Mouse (Mus musculus) hindbrain, embryonic 12.5 days (tissue): Measurements from ENCODE around the gene Fmo3. TPM values are rescaled to one million over a fixed set of nuclear protein-coding genes. Genes with fewer than 3 reads are reported as not detected.

Experiments
- ATAC-seq: fragments of 200-750 bp; cut with Nextera tagmentation; 2 replicates; pipeline ENCODE4 v1.8.0; 2017; ENCODE audit warnings: moderate TSS enrichment; ENCODE audit not compliant: low FRiP score
- H3K27ac ChIP-seq: fragments of 300-500 bp; sonication (generic); 2 replicates; pipeline ENCODE4 v1.5.1; 2016; ENCODE audit warnings: mild to moderate bottlenecking
- H3K27me3 ChIP-seq: fragments of 300-500 bp; sonication (generic); 2 replicates; pipeline ENCODE4 v1.6.1; 2016; ENCODE audit warnings: mild to moderate bottlenecking
- H3K36me3 ChIP-seq: fragments of 300-500 bp; sonication (generic); 2 replicates; pipeline ENCODE4 v1.6.1; 2016; ENCODE audit warnings: mild to moderate bottlenecking
- H3K4me1 ChIP-seq: fragments of 300-500 bp; sonication (generic); 2 replicates; pipeline ENCODE4 v1.6.1; 2016
- H3K4me2 ChIP-seq: fragments of 300-500 bp; sonication (generic); replicated peaks from 2 replicates; pipeline ENCODE4 v1.6.1; 2016; ENCODE audit warnings: mild to moderate bottlenecking
- H3K4me3 ChIP-seq: fragments of 300-500 bp; sonication (generic); 2 replicates; pipeline ENCODE4 v1.5.1; 2016; ENCODE audit warnings: mild to moderate bottlenecking
- H3K9ac ChIP-seq: fragments of 300-500 bp; sonication (generic); 2 replicates; pipeline ENCODE4 v1.6.1; 2016; ENCODE audit warnings: mild to moderate bottlenecking, moderate library complexity
- H3K9me3 ChIP-seq: fragments of 300-500 bp; sonication (generic); replicated peaks from 2 replicates; pipeline ENCODE4 v1.6.1; 2016; ENCODE audit warnings: mild to moderate bottlenecking
- WGBS: fragments of 180-500 bp; shearing (Covaris S2); methylation state at CpG from one replicate; pipeline ENCODE4 v1.1.7; 2016; 5-methylcytosine and 5-hydroxymethylcytosine counted together
- polyA plus RNA-seq: library from polyadenylated mRNA; unstranded; fragments of >200 nt; fragmentation: Nextera tagmentation; extraction: Ambion mirVana; gene quantifications from 2 replicates; pipeline ENCODE4 v1.2.1, GENCODE M21; 2016

Fmo3 gene
- polyA plus RNA-seq, 1 experiment from 2014 or later = not detected

- WGBS = 76% methylated on average over 8 of the region's 8 CpGs
These were observed 67.7 kb downstream of the Fmo3 start for GRCm38 (mm10) chr1:162916661-162917060.

GRCm38 (mm10) chr1:162914932-162915556, 69.3 kb downstream of the Fmo3 start:
- no peak overlapping the region for H3K9ac ChIP-seq
- H3K4me1 ChIP-seq = no peaks in the 10 kb centered on the region
- no peak overlapping the region for H3K27ac ChIP-seq
- H3K27me3 ChIP-seq = no peaks in the 10 kb centered on the region
- no peak overlapping the region for H3K4me2 ChIP-seq
- 84% methylated on average over 4 of the region's 4 CpGs for WGBS
- H3K4me3 ChIP-seq = no peak overlapping the region
- H3K36me3 ChIP-seq = no peaks in the 10 kb centered on the region
- ATAC-seq = no peak
- no peaks in the 10 kb centered on the region for H3K9me3 ChIP-seq

More at GRCm38 (mm10) chr1:162916661-162917060, 67.7 kb downstream of the Fmo3 start:
- Histone ChIP-seq H3K4me3 (no peak overlapping the region), H3K27ac (no peak overlapping the region), H3K4me2 (no peak overlapping the region), H3K36me3 (no peaks in the 10 kb centered on the region), H3K27me3 (no peaks in the 10 kb centered on the region), H3K9me3 (no peaks in the 10 kb centered on the region), H3K9ac (no peak overlapping the region), H3K4me1 (no peaks in the 10 kb centered on the region)
- no peak for ATAC-seq

DNA sequence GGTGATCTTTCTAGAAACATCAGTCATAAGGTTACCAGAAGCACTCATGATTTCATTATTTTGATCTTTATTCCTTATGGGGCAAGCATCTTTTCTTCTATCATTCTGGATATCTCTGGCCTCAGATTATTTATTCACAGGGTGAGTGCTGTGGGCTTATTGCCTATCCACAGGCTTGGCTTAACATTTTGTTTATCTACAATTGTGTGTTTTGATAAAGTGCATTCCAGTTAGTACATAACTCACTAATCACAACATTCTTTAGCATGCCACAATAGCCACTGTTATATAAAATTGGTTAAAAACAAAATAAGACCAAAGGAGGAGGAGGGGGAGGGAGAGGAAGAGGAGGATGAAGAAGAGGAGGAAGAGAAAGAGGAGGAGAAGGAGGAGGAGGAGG, 72.2 kb downstream of the Fmo3 start:
- H3K27me3 ChIP-seq = no peaks in the 10 kb centered on the region
- no peak overlapping the region for H3K27ac ChIP-seq
- no peaks in the 10 kb centered on the region for H3K9me3 ChIP-seq
- H3K9ac ChIP-seq = no peak overlapping the region
- no peaks in the 10 kb centered on the region for H3K36me3 ChIP-seq
- H3K4me3 ChIP-seq = no peak overlapping the region
- no peaks in the 10 kb centered on the region for H3K4me1 ChIP-seq
- H3K4me2 ChIP-seq = no peak overlapping the region
- no peak for ATAC-seq

Other genes starting within 250 kb of the Fmo3 start
- 163 and 180 TPM in 2 replicates for gene Prrc2c, start 244.0 kb downstream of the Fmo3 start, polyA plus RNA-seq
- gene Fmo4, start 170.6 kb downstream of the Fmo3 start, polyA plus RNA-seq = 0.46 and 0.52 TPM in 2 replicates
- gene Fmo1, start 117.9 kb downstream of the Fmo3 start, polyA plus RNA-seq = 28.3 and 34.9 TPM in 2 replicates
- 0.14 TPM in 1 of 2 replicates, not detected in the other for gene Fmo2, start 85.8 kb downstream of the Fmo3 start, polyA plus RNA-seq
- not detected in 2 replicates for gene Fmo6, start 47.0 kb downstream of the Fmo3 start, polyA plus RNA-seq
- gene Mroh9, start 101.1 kb upstream of the Fmo3 start, polyA plus RNA-seq = not detected in 2 replicates